Mouse (Mus musculus): ENCODE results near the gene Tars2. TPM values are rescaled to one million over a fixed set of nuclear protein-coding genes. Genes with fewer than 3 reads are reported as not detected.
A peak's percentile ranks its signal among the peaks of the same experiment; 100 is the strongest.

Tars2 gene
- polyA plus RNA-seq, 1 experiment from 2014 or later, result 28.7 TPM

DNA sequence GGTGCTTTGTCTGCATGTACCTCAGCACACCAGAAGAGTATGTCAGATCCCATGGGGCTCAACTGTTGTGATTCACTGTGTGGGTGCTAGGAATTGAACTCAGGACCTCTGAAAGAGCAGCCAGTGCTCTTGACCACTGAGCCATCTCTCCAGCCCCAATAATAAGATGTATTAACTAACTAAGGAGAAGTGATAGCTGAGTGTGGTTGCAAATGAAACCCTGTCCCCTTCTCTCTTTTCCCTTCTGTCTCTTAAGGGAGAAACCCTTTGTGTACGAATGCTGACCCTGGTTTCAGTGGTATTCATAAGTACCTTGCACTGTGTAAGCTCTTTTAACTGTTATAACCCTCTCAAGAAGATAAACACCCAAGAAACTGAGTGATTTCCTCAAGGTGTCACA is 43.9 kb downstream of the Tars2 start:
- Histone ChIP-seq H3K9me3 (replicated peaks; ENCODE audit: low read length) (no peaks in the 10 kb centered on the region), H3K36me3 (ENCODE audit: insufficient read depth, low read length) (no peaks in the 10 kb centered on the region), H3K4me2 (ENCODE audit: low read length) (no peak overlapping the region), H3K27ac (no peak overlapping the region), H3K4me3 (replicated peaks; ENCODE audit: low read depth, low read length) (no peak overlapping the region), H3K9ac (ENCODE audit: low read depth, low read length) (no peak overlapping the region), H3K27me3 (ENCODE audit: insufficient read depth, low read length) (no peaks in the 10 kb centered on the region), H3K4me1 (replicated peaks; ENCODE audit: insufficient read depth, low read length) (no peaks in the 10 kb centered on the region)
- WGBS, result 94% methylated on average over 1 of the region's 1 CpGs
- no peak for TF ChIP-seq CTCF (IDR thresholded peaks at IDR 0.05; ENCODE audit: low read depth)
- DNase-seq (ENCODE audit: low spot score) (no peak), ATAC-seq (replicated peaks; ENCODE audit: low FRiP score, low read depth) (no peak)

DNA sequence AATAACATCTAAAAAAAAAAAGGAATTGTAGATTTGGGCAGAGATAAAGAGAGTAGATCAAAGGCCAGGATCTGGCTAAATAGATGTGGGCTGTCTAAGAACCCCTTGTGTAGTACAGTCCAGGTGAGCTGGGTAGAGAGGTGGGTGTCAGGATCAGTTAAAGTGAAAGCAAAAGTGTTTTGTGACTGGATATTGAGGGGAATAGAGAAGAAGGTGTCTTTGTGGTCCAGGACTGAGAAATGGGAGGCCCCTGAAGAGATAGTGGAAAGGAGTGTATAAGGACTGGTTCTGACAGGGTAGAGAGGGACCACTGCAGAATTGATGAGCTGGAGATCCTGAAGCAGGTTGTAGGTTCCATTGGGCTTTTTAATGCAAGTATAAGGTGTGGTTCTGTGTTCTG is 50.0 kb downstream of the Tars2 start:
- Histone ChIP-seq H3K36me3 (ENCODE audit: insufficient read depth, low read length) (no peaks in the 10 kb centered on the region), H3K27me3 (ENCODE audit: insufficient read depth, low read length) (no peaks in the 10 kb centered on the region), H3K4me3 (replicated peaks; ENCODE audit: low read depth, low read length) (no peak overlapping the region), H3K27ac (no peak overlapping the region), H3K4me1 (replicated peaks; ENCODE audit: insufficient read depth, low read length) (no peaks in the 10 kb centered on the region), H3K9ac (ENCODE audit: low read depth, low read length) (no peak overlapping the region), H3K9me3 (replicated peaks; ENCODE audit: low read length) (no peaks in the 10 kb centered on the region), H3K4me2 (ENCODE audit: low read length) (no peak overlapping the region)
- ATAC-seq (replicated peaks; ENCODE audit: low FRiP score, low read depth) (no peak), DNase-seq (ENCODE audit: low spot score) (no peak)
- TF ChIP-seq CTCF (IDR thresholded peaks at IDR 0.05; ENCODE audit: low read depth), result no peak

DNA sequence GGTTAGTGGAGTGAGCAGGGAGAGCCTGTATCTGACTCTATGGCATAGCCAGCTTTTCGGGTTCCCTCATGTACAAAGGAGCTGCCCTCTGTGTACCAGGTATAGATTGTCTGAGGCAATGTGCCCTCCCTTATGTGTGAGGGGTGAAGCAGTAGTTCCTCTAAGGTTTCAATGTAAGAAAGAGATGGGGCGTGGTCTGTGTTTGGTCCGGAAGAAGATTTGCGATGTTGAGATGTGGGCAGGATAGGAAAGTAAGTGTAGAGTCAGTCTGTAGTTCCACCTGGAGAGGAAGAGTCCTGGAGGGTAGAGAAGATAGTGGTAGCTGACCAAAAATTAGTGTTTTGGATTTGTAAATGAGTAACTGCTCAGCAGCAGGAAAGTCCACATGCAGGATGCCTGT is 51.0 kb downstream of the Tars2 start:
- H3K9me3 ChIP-seq (replicated peaks; ENCODE audit: low read length), result no peaks in the 10 kb centered on the region
- no peaks in the 10 kb centered on the region for H3K4me1 ChIP-seq (replicated peaks; ENCODE audit: insufficient read depth, low read length)
- H3K27ac ChIP-seq, result no peak overlapping the region
- ATAC-seq (replicated peaks; ENCODE audit: low FRiP score, low read depth) (no peak), DNase-seq (ENCODE audit: low spot score) (no peak)
- TF ChIP-seq CTCF (IDR thresholded peaks at IDR 0.05; ENCODE audit: low read depth), result no peak
- H3K27me3 ChIP-seq (ENCODE audit: insufficient read depth, low read length), result no peaks in the 10 kb centered on the region
- H3K4me3 ChIP-seq (replicated peaks; ENCODE audit: low read depth, low read length), result no peak overlapping the region
- H3K36me3 ChIP-seq (ENCODE audit: insufficient read depth, low read length), result no peaks in the 10 kb centered on the region
- H3K4me2 ChIP-seq (ENCODE audit: low read length), result no peak overlapping the region
- WGBS, result 93% methylated on average over 4 of the region's 4 CpGs
- H3K9ac ChIP-seq (ENCODE audit: low read depth, low read length), result no peak overlapping the region

DNA sequence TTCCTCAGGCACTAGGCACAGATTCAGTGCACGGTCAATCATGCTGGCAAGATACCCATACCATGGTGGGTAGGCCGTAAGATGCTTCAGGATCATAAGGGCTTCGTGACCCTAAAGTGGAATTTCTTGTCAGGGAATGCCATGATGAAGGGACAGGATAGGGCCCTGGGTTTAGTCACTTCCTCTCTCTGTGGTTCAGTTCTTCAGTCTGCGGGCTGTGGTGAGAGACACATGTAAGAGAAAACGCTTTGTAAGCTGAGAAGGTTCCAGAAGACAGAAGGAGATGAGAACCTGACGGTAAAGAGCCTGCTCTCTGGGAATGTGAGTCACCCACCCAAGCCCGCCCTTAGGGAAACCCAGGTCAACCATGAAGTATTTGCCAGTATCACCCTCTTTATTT is 52.5 kb downstream of the Tars2 start:
- 65% methylated on average over 7 of the region's 7 CpGs for whole genome bisulfite sequencing
- H3K36me3 ChIP-seq (ENCODE audit: insufficient read depth, low read length), result no peaks in the 10 kb centered on the region
- H3K4me2 ChIP-seq (ENCODE audit: low read length), result no peak overlapping the region
- no peak overlapping the region for H3K27ac ChIP-seq
- H3K9ac ChIP-seq (ENCODE audit: low read depth, low read length), result no peak overlapping the region
- TF ChIP-seq CTCF (IDR thresholded peaks at IDR 0.05; ENCODE audit: low read depth), result no peak
- no peaks in the 10 kb centered on the region for H3K9me3 ChIP-seq (replicated peaks; ENCODE audit: low read length)
- H3K27me3 ChIP-seq (ENCODE audit: insufficient read depth, low read length), result no peaks in the 10 kb centered on the region
- H3K4me3 ChIP-seq (replicated peaks; ENCODE audit: low read depth, low read length), result no peak overlapping the region
- DNase-seq (ENCODE audit: low spot score), result peak; percentile 19
- ATAC-seq (replicated peaks; ENCODE audit: low FRiP score, low read depth), result no peak
- H3K4me1 ChIP-seq (replicated peaks; ENCODE audit: insufficient read depth, low read length), result no peaks in the 10 kb centered on the region

DNA sequence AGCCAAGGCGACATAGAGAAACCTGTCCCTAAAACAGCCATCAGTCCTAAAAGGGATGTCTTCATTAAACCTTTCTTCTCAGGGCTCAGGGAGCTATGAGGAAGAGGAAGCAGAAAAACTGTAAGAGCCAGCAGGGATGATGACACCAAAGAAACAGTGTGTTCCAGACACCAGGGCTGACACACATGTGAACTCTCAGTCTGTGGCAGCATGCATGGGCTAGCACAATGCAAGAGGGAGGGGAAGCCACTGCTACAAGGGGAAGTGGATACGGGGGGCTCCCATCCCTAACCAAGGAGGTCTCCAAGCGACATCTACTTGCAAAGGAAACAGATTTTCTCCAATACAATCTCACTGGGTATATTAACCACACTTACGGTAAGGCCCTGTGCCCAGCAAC is 53.7 kb downstream of the Tars2 start:
- no peaks in the 10 kb centered on the region for H3K27me3 ChIP-seq (ENCODE audit: insufficient read depth, low read length)
- ATAC-seq (replicated peaks; ENCODE audit: low FRiP score, low read depth) (no peak), DNase-seq (ENCODE audit: low spot score) (no peak)
- H3K36me3 ChIP-seq (ENCODE audit: insufficient read depth, low read length), result no peaks in the 10 kb centered on the region
- no peak overlapping the region for H3K27ac ChIP-seq
- no peaks in the 10 kb centered on the region for H3K9me3 ChIP-seq (replicated peaks; ENCODE audit: low read length)
- H3K4me2 ChIP-seq (ENCODE audit: low read length), result no peak overlapping the region
- H3K4me1 ChIP-seq (replicated peaks; ENCODE audit: insufficient read depth, low read length), result peaks cover 4% of the 10 kb centered on the region; the same call in 1 of the 2 replicates
- no peak for TF ChIP-seq CTCF (IDR thresholded peaks at IDR 0.05; ENCODE audit: low read depth)
- no peak overlapping the region for H3K9ac ChIP-seq (ENCODE audit: low read depth, low read length)
- H3K4me3 ChIP-seq (replicated peaks; ENCODE audit: low read depth, low read length), result no peak overlapping the region
- WGBS, result 89% methylated on average over 4 of the region's 4 CpGs

DNA sequence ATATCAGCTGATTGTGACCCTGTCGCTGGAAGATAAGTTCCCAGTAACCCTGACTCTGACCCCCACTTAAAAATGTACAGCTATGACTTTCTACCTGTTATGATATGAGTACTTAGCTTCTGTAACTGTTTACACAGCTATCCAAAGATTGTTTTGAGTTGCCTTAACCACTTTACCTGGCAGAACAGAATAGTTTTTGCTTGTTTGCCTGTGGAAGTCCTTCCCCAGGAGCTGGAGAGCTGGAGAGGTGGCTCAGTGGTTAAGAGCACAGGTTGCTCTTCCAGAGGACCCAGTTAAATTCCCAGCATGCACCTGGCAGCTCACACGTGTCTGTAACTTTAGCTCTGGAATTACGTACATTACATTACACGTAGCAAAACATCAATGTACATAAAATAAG is 55.4 kb downstream of the Tars2 start:
- no peak overlapping the region for H3K4me2 ChIP-seq (ENCODE audit: low read length)
- TF ChIP-seq CTCF (IDR thresholded peaks at IDR 0.05; ENCODE audit: low read depth), result no peak
- peaks cover 4% of the 10 kb centered on the region for H3K4me1 ChIP-seq (replicated peaks; ENCODE audit: insufficient read depth, low read length)
- no peak overlapping the region for H3K27ac ChIP-seq
- no peaks in the 10 kb centered on the region for H3K27me3 ChIP-seq (ENCODE audit: insufficient read depth, low read length)
- H3K4me3 ChIP-seq (replicated peaks; ENCODE audit: low read depth, low read length), result no peak overlapping the region
- no peak for ATAC-seq (replicated peaks; ENCODE audit: low FRiP score, low read depth)
- 88% methylated on average over 4 of the region's 4 CpGs for WGBS
- no peak for DNase-seq (ENCODE audit: low spot score)
- H3K9ac ChIP-seq (ENCODE audit: low read depth, low read length), result no peak overlapping the region
- no peaks in the 10 kb centered on the region for H3K9me3 ChIP-seq (replicated peaks; ENCODE audit: low read length)
- no peaks in the 10 kb centered on the region for H3K36me3 ChIP-seq (ENCODE audit: insufficient read depth, low read length)

DNA sequence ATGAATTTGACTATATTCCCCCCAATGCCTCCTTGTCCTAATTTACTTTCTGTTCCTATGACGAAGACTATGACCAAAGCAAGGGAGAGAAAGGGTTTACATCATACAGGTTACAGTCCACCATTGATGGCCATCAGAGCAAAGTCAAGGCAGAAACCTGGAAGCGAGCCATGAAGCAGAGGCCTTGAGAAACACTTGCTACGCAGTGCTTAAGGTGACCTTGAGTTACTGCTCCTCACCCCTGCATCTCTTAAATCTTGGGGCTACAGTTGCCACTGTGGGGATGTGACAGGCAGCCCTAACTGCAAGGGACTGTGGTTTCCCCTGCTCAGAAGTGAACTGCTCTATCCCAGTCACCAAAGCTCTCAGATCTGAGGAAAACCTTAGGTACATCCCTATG is 56.7 kb downstream of the Tars2 start:
- Histone ChIP-seq H3K9me3 (replicated peaks; ENCODE audit: low read length) (no peaks in the 10 kb centered on the region), H3K27ac (no peak overlapping the region), H3K4me1 (replicated peaks; ENCODE audit: insufficient read depth, low read length) (peaks cover 4% of the 10 kb centered on the region), H3K9ac (ENCODE audit: low read depth, low read length) (no peak overlapping the region), H3K4me3 (replicated peaks; ENCODE audit: low read depth, low read length) (no peak overlapping the region), H3K27me3 (ENCODE audit: insufficient read depth, low read length) (no peaks in the 10 kb centered on the region), H3K4me2 (ENCODE audit: low read length) (no peak overlapping the region), H3K36me3 (ENCODE audit: insufficient read depth, low read length) (no peaks in the 10 kb centered on the region)
- WGBS, result 90% methylated on average over 3 of the region's 3 CpGs
- DNase-seq (ENCODE audit: low spot score) (no peak), ATAC-seq (replicated peaks; ENCODE audit: low FRiP score, low read depth) (no peak)
- TF ChIP-seq CTCF (IDR thresholded peaks at IDR 0.05; ENCODE audit: low read depth), result no peak
